Mouse (Mus musculus) R1 (cell line): ENCODE data around the gene Il18.
"Not testable (repeated sequence)": the region's sequence is repeated elsewhere in the genome, so short reads cannot be mapped to it uniquely, and the experiment has no call there.

Experiments
- DNase-seq: peaks from one replicate; pipeline ENCODE4 v3.0.0-alpha.2; 2018; ENCODE audit warnings: low read depth, low spot score

The Il18 gene

DNA sequence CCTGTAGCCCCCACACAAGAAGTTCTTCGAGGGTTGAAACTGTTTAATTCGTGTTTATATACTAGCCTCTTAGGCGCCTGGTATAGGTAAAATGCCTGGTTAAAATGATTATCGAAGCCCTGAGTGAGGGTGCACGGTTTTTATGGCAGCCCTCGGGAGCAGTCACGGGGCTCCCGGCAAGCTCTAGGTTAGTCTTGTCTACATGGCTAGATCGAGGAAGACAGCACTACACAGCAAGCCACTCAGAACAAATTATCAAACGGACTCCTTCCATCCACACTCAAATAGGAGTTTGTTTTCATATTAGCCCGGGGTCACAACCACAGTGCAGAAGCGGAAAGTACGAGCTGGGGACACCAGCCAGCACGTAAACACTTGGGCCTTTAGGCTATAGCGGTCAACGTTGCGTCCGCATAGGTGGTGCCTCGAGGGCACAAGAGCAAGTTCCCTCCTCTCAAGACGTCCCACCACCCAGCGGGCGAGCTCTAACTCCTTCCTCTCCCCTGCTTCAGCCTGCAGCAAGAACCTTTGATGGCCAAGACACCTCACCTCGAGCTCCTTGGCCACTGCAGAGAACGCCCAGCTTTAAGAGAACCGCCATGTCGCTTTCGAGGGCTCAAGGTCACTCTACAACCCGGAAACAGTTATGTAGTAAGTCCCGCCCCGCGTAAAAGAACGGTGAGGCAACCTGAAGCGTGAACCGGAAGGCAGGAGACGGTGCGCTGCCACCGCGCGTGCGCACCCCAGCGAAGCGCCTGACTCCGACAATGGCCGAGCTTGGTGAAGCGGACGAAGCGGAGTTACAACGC lies 48.8 kb downstream of the Il18 start, which contains the start of the genes Sdhd and Timm8b:
Sdhd (minus strand) TSS at position 624 of the 809 bp plus-strand sequence.
Timm8b (plus strand) TSS at position 722 of the 809 bp plus-strand sequence.
- peak; percentile 97 for DNase-seq

DNA sequence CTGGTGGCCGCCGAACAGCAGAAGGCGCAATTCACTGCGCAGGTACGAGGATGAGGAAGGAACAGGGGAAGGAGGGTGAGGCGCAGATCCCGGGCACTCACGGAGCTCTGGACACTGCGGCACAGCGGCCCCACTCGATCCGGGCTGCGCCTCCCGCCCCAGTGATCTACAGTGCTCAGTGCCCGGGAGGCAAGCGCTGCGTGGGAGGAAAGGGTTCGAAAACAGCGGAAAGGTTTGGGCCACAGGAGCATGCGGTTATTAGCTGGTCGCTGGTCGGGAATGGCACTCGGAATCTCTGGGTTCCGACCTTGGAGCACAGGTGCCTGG lies 49.3 kb downstream of the Il18 start:
- DNase-seq, result no peak

DNA sequence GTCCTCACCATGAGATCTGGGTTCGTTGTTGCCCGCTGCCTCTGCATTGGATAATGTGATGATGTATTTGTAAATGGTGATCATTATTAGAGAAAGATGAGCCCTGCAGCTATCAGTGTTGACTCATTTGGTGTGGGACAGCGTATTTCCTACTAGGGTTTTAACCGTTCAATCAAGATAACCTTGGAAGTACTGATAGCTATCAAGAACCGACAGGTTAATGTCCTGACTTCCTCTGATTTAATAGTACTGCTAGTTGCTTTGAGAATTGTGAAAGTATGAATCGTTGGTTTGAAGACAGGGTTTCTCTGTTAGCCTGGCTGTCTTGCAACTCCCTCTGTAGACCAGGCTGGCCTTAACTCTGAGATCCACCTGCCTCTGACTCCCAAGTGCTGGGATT lies 49.7 kb downstream of the Il18 start:
- DNase-seq, result no peak

DNA sequence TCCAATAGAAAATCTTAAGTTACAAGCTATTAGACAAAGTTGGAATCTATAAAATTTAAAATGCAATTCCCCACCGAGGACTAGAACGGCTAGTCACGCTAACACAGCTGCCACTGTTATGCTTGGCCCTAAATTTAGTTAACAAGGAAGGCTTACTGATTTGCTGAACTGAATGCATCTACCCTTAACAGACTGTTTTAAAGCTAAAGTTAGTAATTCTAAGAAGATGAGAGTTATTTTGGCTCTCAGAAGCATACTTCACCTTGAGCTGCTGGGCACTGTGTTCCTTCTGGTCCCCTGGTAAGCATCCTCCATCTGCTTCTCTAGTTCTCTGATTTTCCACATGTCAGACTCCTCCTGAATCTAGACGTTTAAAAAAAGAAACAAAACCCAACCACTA lies 57.5 kb downstream of the Il18 start:
- DNase-seq, result no peak

DNA sequence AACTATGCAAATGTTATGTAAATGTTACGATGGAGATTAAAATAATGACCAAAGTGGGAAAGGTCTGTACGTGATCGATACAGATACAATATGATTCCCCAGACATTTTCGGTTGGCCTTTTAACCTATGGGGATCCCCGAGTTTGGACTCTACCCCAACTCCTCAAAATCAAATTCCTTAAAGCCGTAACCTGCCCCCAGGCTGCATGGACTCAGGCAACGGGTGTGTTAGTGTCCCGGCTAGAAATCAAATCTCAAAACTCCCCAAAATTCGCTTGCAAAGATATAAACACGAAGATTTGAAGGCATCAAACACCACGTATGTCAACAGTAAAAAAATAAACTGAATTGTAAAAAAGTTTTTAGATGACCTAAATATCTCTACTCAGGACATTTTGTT lies 61.5 kb downstream of the Il18 start:
- DNase-seq, result no peak

DNA sequence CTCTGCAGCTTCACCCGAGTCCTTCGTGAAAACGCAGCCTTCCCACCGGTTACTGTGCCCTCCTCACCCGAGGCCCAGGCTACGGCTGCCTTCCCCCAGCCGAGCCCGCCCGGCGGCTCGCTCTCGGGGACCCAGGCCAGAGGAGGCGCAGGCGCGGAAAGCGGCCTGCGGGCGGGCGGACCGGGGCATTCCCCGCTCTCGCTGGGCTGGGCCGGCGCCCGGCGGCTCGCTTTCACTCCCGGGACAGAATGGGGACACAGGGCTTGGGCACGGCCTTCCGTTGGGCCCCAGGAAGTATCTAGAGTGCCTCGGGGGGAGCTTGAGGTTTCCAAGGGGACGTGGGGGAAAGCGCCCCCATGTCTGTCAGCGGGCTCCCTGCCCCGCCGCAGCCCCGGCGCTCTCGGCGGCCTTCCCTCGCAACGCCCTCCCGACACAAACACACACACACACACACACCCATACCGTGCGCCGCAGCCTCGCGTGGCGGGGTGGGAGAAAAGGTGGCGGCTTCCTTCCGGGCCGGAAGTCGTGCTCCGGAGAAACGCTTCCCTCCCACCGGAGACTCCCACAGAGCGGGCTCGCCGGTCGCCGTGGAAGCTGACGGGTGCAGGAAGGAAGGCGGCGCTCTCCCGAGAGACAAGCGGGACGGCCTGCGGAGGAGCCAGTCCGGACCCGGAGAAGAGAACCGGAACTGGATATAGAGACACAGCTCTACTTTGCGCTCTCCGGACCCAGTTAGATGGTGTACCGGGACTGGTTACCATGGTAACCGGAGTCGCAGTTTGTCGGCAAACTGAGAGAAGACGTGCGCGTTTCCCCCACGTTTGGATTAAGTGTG lies 62.4 kb downstream of the Il18 start, which contains the start of the genes Pih1d2 and Nkapd1:
Pih1d2 (plus strand) TSS at position 556 of the 838 bp plus-strand sequence.
Nkapd1 (minus strand) TSS at position 699 of the 838 bp plus-strand sequence.
- DNase-seq, result peak; percentile 95

DNA sequence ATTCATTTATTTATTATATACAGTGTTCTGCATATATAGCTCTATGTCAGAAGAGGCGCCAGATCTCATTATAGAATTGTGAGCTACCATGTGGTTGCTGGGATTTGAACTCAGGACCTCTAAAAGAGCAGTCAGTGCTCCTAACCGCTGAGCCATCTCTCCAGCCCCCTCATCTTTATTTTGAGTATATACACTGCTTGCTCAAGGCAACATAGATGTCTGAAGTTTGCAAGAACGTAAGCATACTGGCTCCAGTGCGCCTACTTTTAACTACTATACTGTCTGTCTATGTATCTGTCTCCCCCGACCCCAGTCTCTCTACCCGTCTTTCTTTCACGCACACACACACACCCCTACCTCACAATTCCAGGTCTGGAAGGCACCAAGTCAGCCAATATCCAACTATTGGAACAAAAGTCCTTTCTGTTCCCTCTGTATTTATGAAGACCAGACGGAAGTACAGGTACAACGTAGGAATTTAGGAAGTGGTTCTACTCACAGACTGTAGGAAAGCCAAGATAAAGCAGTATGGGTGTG lies 63.2 kb downstream of the Il18 start:
- no peak for DNase-seq

DNA sequence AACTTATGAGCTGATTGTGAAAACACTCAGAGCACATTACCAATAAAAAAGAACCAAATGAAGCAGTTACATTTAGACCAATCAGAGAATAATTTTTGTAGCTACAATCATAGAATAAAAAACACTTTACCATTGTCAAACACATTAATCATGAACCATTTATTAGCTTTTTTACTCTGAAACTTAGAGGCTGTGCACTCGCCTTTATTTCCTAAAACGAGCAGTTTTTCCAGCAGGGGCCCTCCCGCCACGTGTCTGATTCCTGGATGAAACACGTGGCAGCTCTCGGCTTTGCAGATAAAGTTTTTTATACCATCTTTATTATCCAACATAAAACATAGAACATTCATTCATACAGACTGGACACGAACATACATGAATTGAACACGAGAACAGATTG lies 76.3 kb downstream of the Il18 start:
- DNase-seq, result not testable (repeated sequence)
